Mouse (Mus musculus) stomach, postnatal 0 days (tissue): Measurements from ENCODE around the gene Idi2.

Experiments used
- CTCF ChIP-seq: IDR thresholded peaks from 2 replicates; pipeline ENCODE4 v1.5.1; 2016; ENCODE audit warnings: antibody characterized with exemption, low read depth, mild to moderate bottlenecking, moderate library complexity
- EP300 ChIP-seq: optimal IDR thresholded peaks from 2 replicates; pipeline ENCODE3; 2016; ENCODE audit warnings: antibody characterized with exemption

GRCm38 (mm10) chr13:8999464-8999863 lies 46.8 kb downstream of the Idi2 start:
- TF ChIP-seq CTCF (no peak), EP300 (no peak)
